Mouse (Mus musculus): ENCODE results near the gene Cdh20.

- no peak for TF ChIP-seq GATA1 (IDR thresholded peaks at IDR 0.05; ENCODE audit: low read length)
- no peak for TF ChIP-seq TAL1 (IDR thresholded peaks at IDR 0.05; ENCODE audit: low read length)
Observed at GRCm38 (mm10) chr1:104993905-104994611, 225.7 kb downstream of the Cdh20 start.
